Mouse (Mus musculus) induced T-regulatory cell, adult 2 months (primary cell): ENCODE measurements around the gene Stk32c.

Source experiments
- DNase-seq: peaks from one replicate; pipeline ENCODE4 v3.0.0-alpha.2; 2012; ENCODE audit warnings: low read depth

Gene Stk32c

DNA sequence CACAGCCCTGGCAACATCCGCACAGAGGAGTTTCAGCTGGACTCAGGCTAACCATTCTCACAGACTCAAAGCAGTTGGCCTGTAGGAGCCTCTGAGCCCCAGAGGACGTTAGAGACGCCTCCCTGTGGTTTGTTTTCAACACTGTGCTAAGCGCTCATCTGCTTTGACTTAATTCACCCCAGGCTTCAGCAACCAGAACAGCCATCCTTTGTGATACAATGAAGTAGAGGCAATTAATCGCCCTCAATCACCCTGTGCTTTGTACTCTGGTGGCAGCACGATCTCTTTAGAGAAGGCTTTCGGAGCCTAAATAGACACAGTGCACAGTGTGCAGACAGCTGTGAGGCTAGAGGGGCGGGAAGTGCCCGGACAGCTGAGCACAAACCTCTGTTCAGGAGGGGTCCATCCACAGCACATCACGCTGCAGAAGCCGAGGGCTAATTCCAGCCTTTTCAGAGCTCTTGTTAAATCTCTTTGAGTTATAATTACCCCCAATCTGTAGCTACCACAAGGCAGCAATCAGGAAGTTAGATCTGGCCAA, 73.1 kb downstream of the Stk32c start:
- DNase-seq = no peak

DNA sequence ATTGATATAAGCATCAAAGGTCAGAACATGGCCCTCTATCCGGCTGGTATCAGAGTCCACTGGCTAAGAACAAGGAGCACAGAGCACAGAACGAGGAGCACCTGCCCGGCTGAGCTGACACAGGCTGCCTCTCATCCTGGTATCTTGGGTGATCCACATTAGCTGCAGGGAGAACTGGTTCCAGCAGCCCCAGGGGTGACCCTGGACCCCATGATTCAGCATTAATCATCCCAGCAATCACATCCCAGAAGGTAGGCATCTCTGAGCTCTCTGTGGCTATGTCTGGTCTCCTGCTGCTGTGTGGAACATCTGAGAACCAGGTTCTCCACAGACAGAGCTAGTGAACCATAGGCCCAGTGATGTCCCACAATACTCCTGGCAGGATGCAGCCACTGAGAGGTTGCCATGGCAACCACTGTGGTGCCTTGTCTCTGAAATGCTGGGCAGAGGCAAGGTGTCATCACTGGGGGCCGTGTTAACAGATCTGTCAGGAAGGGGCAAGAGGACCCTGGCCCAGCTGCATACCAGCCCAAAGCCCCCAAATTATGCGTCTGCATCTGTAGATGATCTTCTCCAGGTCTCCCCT, 76.1 kb downstream of the Stk32c start:
- DNase-seq = no peak

DNA sequence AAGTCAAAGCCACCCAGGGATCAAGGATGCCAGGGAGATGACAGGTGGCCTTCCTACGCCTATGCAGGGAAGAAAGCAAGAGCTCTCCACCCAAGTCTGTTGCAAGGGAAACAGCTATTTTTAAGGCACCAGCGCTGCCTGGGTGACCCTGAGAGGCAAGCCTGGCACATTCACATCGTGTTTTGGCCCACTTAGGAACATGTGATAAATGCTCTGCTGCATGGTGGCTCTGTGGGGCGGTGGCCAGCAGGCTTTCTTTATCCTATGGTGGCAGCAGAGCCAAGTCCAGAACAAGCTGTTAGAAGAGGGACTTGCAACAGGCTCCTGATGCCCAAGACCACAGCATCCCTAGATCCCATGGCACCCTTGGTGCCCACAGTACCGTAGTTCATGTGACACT, 77.9 kb downstream of the Stk32c start:
- DNase-seq = no peak

GRCm38 (mm10) chr7:139133446-139133845, 79.7 kb downstream of the Stk32c start:
- DNase-seq = no peak

- DNase-seq = peak; percentile 22
Observed at GRCm38 (mm10) chr7:139131538-139131937, 81.6 kb downstream of the Stk32c start.

GRCm38 (mm10) chr7:139130361-139130760, 82.7 kb downstream of the Stk32c start:
- DNase-seq = peak; percentile 55

DNA sequence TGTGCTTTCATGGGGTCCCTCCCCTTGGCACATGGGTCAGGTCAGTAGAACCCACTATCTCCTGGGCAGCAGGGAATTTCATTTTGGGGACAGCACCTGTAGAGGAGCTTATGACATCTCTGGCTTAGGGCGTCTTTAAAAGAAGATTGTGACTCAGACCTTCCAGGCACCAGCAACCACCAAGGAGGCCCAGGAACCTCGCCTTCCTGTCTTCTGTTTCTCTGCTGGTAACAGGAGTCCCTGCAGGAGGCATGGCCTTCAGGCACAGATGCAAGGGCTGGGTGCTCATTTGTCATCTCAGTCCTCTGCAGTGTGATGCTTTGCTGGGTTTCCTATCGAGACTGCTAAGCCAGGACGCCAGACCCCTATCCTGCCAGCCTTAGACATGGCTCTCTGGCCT, 84.1 kb downstream of the Stk32c start:
- DNase-seq = peak; percentile 59

DNA sequence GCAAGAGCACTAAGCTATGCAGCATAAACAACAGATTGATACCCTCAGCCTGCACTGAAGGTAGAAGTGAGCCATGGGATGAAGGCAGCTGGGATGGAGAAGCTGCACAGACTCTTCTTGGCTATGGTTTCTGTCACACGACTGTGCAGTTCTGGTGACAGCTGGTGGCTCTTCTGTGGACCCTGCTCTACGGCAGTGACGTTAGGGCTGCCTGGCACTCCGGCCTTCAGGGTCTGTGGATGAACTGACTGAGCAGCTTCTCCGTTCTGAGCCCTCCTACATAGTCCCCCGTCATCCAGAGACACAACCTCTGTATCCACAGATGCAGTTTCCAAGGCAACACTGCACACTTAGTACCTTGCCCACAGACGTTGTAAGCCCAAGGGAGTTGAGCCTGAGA, 86.6 kb downstream of the Stk32c start:
- DNase-seq = no peak

GRCm38 (mm10) chr7:139125881-139126280, 87.2 kb downstream of the Stk32c start:
- DNase-seq = no peak

GRCm38 (mm10) chr7:139119775-139120153, 93.3 kb downstream of the Stk32c start:
- no peak for DNase-seq

- peak; percentile 76 for DNase-seq
Observed at GRCm38 (mm10) chr7:139119152-139119774, 93.8 kb downstream of the Stk32c start.

DNA sequence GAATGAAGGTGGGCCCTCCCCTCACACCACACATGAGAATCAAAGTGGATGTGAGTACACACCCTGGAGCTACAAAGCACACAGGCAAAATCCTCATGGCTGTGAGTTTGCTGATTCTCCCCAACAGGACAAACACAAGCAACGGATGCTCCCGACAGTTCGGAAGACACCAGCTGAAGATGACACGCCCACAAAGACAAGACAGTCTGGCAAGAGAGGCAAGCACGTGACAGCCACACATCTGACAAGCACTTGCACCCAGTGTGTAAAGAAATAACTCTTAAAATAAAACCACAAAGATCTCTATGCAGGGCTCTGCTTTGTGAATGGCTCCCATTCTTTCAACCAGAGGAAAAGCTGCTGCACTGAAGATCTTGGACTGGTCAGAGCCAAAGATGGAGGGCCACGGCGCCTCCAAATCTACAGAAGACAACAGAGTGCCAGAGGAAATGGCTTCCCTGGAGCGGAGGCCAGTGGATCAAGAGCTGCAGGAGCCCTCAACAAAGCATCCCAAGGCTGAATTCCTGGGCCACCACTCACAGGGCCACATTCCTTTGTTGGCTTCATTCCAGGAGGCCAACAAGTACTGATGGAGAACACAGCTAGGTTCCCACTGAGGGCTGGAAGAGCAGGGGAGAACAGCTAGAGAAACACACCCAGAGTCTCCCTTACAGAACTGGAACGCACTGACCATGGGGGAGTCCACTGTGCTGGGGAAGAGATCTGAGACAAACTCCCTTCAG, 105.0 kb downstream of the Stk32c start:
- DNase-seq = no peak

DNA sequence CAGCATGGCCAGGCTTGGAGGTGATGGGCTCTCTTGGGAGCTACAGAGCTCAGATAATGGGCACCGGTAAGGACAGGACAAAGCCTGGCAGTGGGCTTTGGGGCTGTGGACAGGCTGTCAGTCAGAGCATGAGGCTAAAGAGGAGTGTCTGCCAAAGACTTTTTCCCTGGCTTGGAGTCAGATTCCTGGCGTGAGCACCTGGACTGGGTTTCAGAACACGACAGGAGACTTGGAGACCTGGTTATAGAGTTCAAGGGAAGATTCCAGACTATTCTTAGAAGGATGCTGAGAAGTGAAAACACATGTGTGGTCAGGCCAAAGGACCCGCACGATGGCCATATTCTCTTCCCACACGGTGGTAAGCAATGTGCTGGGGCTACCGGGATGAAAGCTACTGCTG, 107.4 kb downstream of the Stk32c start:
- DNase-seq = no peak

GRCm38 (mm10) chr7:139105076-139105475, 108.0 kb downstream of the Stk32c start:
- DNase-seq = no peak

GRCm38 (mm10) chr7:139103960-139104381, 109.1 kb downstream of the Stk32c start:
- no peak for DNase-seq

DNA sequence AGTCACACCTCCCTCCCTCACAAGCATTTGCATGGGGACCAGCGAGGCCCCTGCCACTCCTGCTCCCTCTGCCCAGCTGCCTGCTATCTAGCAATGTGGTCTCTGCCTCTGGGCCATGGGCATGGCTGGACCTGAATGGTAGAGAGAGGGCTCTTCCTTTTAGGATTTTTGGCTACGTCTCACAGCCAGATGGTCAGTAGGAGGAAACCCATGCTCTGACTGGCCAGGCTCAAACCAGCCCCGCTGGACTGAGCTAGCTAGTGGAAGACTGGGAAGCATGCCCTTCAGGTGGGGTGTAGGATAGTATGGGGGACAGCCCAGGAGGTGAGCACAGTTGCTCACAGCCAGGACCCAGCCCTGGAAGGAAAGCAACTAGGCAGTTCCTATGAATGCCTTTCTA, 111.3 kb downstream of the Stk32c start:
- DNase-seq = no peak

DNA sequence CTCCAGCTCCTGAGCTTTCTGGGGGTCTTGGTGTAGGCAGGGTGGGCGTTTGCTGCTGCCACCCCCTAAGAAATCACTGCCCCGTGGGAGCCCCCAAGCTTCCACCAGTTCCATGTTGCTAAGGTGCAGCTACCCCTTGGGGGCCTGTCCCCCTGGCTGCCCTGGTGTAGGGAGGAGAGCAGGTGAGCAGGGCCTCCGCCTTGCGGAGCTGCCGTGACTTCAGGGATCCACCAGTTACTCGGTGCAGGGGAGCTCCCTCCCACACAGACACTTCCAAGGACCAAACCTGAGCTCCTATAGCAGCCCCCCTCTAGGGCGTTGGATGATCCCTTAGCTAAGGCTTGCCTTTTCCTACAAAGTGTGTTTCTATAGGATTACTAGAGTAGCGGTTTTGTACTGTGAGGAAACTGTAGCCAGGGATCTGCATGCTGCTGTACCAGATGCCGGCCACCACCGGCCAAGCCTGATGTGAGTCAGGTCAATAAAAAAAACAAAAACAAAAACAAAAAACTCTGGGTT, 111.8 kb downstream of the Stk32c start:
- no peak for DNase-seq

- DNase-seq = no peak
Observed at GRCm38 (mm10) chr7:139100531-139101095, 112.5 kb downstream of the Stk32c start.

- no peak for DNase-seq
Observed at GRCm38 (mm10) chr7:139096399-139096798, 116.7 kb downstream of the Stk32c start.

DNA sequence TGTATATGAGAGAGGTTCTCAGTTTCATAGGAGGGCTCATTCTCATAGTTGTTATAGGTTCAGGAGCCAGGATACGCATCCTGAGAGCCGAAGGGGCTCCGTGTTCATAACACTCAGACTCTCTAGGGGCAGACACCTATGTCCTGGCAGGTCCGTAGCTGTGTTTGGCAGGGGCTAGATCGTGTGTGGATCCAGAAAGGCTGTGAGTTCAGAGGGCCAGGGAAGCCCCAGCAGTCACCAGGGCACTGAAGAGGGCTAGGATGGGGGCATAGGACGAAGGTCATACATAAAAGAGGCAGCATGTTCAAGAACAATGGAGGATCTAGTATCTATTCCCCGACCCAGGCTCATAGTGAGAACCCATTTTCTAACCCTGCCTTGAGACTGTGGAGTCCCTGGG, 117.8 kb downstream of the Stk32c start:
- DNase-seq = no peak

GRCm38 (mm10) chr7:139094761-139095160, 118.3 kb downstream of the Stk32c start:
- no peak for DNase-seq

DNA sequence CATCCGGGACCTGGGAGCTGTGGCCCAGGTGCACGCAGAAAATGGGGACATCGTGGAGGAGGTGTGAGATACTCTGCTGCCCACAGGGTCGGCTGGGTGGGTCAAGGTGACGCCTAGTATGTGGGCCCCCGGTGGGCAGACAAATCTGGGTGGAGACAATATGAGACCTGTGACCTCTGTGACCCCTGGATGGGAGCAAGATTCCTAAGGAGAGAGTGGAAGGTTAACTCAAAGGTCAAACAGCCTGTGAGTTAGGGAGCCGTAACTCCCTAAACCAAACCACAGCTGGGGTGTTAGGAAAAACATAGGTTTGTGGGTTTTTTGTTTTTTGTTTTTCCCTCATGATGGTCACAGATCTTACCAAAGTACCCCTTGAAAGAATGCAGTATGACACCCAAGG, 119.3 kb downstream of the Stk32c start:
- DNase-seq = no peak

GRCm38 (mm10) chr7:139093124-139093523, 120.0 kb downstream of the Stk32c start:
- no peak for DNase-seq
